Mouse (Mus musculus) intestine, embryonic 14.5 days (tissue): Measurements from ENCODE around the gene Casp8. TPM values are rescaled to one million over a fixed set of nuclear protein-coding genes. Genes with fewer than 3 reads are reported as not detected.
A peak's percentile ranks its signal among the peaks of the same experiment; 100 is the strongest.
"Not testable (repeated sequence)": the region's sequence is repeated elsewhere in the genome, so short reads cannot be mapped to it uniquely, and the experiment has no call there.

ENCODE experiments used
- ATAC-seq: fragments of 200-750 bp; cut with Nextera tagmentation; replicated peaks from 2 replicates; pipeline ENCODE4 v1.8.0; 2017; ENCODE audit warnings: low read depth, moderate number of reproducible peaks, moderate TSS enrichment, moderate library complexity; ENCODE audit not compliant: low FRiP score, low TSS enrichment
- DNase-seq: peaks from one replicate; pipeline ENCODE4 v3.0.0-alpha.2; 2018; ENCODE audit warnings: low spot score
- H3K27ac ChIP-seq: fragments of 300-500 bp; sonication (generic); 2 replicates; pipeline ENCODE4 v1.5.1; 2014; ENCODE audit warnings: low read depth, mild to moderate bottlenecking, control low read depth
- H3K27me3 ChIP-seq: fragments of 300-500 bp; sonication (generic); replicated peaks from 2 replicates; pipeline ENCODE4 v1.6.1; 2014; ENCODE audit warnings: low read length, control low read depth; ENCODE audit not compliant: control insufficient read depth, insufficient read depth
- H3K36me3 ChIP-seq: fragments of 300-500 bp; sonication (generic); 2 replicates; pipeline ENCODE4 v1.6.1; 2014; ENCODE audit warnings: low read length, control low read depth; ENCODE audit not compliant: control insufficient read depth, insufficient read depth
- H3K4me1 ChIP-seq: fragments of 300-500 bp; sonication (generic); replicated peaks from 2 replicates; pipeline ENCODE4 v1.6.1; 2014; ENCODE audit warnings: low read length, control low read depth, mixed read lengths; ENCODE audit not compliant: control insufficient read depth, insufficient read depth
- H3K4me2 ChIP-seq: fragments of 300-500 bp; sonication (generic); 2 replicates; pipeline ENCODE4 v1.6.1; 2014; ENCODE audit warnings: low read length
- H3K4me3 ChIP-seq: fragments of 300-500 bp; sonication (generic); 2 replicates; pipeline ENCODE4 v1.5.1; 2014; ENCODE audit warnings: low read depth, low read length, control low read depth, mixed read lengths
- H3K9ac ChIP-seq: fragments of 300-500 bp; sonication (generic); 2 replicates; pipeline ENCODE4 v1.6.1; 2014; ENCODE audit warnings: mild to moderate bottlenecking, low read length
- H3K9me3 ChIP-seq: fragments of 300-500 bp; sonication (generic); 2 replicates; pipeline ENCODE4 v1.6.1; 2016; ENCODE audit warnings: low read length, control low read depth; ENCODE audit not compliant: control insufficient read depth
- WGBS: fragments of 180-500 bp; shearing (Covaris S2); extraction: QIAGEN DNeasy Blood & Tissue Kit; methylation state at CpG from one replicate; pipeline ENCODE4 v1.1.7; 2014; 5-methylcytosine and 5-hydroxymethylcytosine counted together
- polyA plus RNA-seq: library from polyadenylated mRNA; unstranded; fragments of >200 nt; fragmentation: Nextera tagmentation; extraction: Ambion mirVana; gene quantifications from 2 replicates; pipeline ENCODE4 v1.2.1, GENCODE M21; 2014

Casp8 gene
- polyA plus RNA-seq, 1 experiment from 2014 or later = 42.8 TPM

DNA sequence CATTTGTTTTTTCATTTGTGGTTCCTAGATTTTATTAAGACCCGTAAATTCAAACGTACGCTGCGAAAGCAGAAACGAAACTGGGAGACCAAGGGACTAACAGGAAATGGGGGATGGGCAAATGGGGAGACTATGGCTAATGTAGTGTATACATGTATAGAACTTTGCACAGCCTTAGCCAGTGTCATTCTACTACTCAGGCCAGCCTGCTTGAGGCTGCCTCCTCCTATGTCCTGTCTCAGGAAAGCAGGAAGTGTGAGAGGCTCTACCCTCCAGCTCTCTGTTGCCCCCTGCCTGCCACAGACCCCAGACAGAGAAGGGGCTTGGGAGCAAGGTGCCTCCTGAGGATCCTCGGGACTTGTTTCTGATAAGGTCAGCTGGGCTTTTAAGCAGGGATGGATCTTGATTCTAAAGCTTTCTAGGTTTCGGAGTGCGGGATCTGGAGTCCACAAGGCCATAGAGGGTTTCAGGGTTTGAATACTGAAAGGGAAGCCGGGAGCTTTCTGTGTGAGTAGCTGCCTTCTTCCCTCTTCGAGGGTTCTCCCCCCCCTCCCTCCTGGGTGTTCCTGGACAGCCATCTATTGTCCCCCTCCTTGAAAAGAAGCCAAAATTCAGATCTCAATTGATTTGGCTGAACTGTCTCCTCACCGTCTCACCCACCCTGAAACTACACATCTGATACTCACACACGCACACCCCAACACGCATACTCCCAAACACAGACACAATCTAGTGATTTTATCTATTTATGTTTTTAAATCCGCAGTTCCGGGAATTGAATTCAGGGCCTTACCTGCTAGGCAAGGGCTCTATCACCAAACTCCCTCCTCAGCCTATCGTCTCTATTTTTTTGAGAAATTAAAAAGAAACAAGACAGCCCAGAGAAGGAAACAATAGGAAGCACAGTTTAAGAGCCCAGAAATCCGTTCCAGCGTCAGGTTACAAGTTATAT, 7.4 kb downstream of the Casp8 start:
- no peak for DNase-seq
- no peak overlapping the region for H3K4me2 ChIP-seq
- 79% methylated on average over 18 of the region's 18 CpGs for WGBS
- H3K9ac ChIP-seq = no peak overlapping the region
- no peak overlapping the region for H3K4me3 ChIP-seq
- no peaks in the 10 kb centered on the region for H3K36me3 ChIP-seq
- H3K27ac ChIP-seq = no peak overlapping the region
- 0 out of 2 replicates have a peak, but pooled peaks have one; percentile 32 for ATAC-seq
- H3K27me3 ChIP-seq = no peaks in the 10 kb centered on the region
- H3K4me1 ChIP-seq = 0 out of 2 replicates have a peak, but pooled peaks cover under 1% of the 10 kb centered on the region
- 0 out of 2 replicates have a peak, but pooled peaks cover 4% of the 10 kb centered on the region for H3K9me3 ChIP-seq

DNA sequence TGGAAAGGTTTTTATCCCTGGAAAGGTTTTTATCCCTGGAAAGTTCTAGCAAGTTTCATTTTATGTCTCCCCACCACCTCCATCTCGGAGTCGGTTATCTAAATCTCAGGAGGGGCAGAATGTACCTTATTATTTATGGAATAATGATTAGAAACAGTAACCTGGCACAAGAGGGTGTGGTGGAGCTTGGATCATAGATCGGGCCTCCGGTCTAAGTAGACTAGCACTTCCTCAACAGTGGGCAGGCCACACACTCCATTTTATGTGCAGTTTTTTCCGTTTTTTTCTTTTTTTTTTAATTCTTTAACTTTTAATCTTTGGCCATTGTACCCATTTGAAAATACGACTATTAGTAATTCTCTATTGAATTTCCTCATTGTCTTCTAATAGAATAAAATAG, 8.4 kb downstream of the Casp8 start:
- DNase-seq (no peak), ATAC-seq (no peak)
- H3K4me1 ChIP-seq = no peaks in the 10 kb centered on the region
- no peak overlapping the region for H3K4me3 ChIP-seq
- no peaks in the 10 kb centered on the region for H3K27me3 ChIP-seq
- H3K27ac ChIP-seq = no peak overlapping the region
- H3K36me3 ChIP-seq = no peaks in the 10 kb centered on the region
- no peak overlapping the region for H3K9ac ChIP-seq
- 0 out of 2 replicates have a peak, but pooled peaks cover 4% of the 10 kb centered on the region for H3K9me3 ChIP-seq
- H3K4me2 ChIP-seq = no peak overlapping the region
- 89% methylated on average over 6 of the region's 6 CpGs for WGBS

DNA sequence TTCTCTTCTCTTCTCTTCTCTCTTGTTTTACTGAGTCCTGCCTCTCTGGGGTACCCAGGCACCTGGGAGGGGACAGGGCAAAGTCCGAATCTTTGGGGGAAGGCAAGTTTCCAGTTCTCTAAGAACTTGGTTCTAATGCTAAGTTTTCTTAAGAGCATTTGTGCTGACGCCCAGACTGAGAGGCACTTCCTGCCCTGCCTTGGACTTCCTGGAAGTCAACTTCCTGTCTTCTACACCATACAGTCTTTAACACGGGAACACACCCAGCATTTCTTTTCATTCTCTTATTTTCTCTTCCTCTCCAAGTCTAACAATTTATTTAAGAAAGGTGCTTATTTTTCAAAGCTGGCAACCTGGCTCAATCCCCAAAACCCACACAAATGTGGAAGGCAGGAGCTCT, 11.5 kb downstream of the Casp8 start:
- peaks cover 6% of the 10 kb centered on the region; the same call in 1 of the 2 replicates for H3K9me3 ChIP-seq
- 65% methylated on average over 3 of the region's 3 CpGs for WGBS
- no peak overlapping the region for H3K4me2 ChIP-seq
- ATAC-seq = no peak
- no peaks in the 10 kb centered on the region for H3K27me3 ChIP-seq
- H3K4me3 ChIP-seq = no peak overlapping the region
- H3K36me3 ChIP-seq = no peaks in the 10 kb centered on the region
- H3K9ac ChIP-seq = no peak overlapping the region
- H3K4me1 ChIP-seq = no peaks in the 10 kb centered on the region
- no peak for DNase-seq
- H3K27ac ChIP-seq = no peak overlapping the region

DNA sequence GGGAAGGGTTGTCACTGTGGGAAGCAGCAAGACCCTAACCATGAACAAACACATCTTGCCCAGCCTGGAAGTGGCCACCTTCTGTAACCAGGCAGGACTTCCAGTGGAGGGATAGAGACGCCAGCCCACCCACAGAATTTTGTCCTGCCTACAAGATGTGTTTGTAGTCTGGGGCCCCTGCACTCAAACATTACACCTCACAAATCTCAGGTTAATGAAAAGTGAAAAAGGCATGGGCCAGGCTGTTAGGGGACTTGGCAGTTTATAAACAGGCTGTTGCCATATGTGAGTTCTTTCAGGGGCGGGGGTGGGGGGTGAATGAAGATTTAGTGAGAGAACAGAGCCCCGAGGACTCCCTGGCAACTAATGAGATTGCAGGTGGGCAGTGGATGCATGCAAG, 31.1 kb downstream of the Casp8 start:
- Histone ChIP-seq H3K9ac (no peak overlapping the region), H3K27ac (no peak overlapping the region), H3K4me3 (no peak overlapping the region), H3K4me2 (no peak overlapping the region), H3K4me1 (no peaks in the 10 kb centered on the region), H3K36me3 (peaks cover 34% of the 10 kb centered on the region), H3K9me3 (no peaks in the 10 kb centered on the region), H3K27me3 (no peaks in the 10 kb centered on the region)
- DNase-seq = no peak
- no peak for ATAC-seq
- WGBS = 62% methylated on average over 3 of the region's 3 CpGs

DNA sequence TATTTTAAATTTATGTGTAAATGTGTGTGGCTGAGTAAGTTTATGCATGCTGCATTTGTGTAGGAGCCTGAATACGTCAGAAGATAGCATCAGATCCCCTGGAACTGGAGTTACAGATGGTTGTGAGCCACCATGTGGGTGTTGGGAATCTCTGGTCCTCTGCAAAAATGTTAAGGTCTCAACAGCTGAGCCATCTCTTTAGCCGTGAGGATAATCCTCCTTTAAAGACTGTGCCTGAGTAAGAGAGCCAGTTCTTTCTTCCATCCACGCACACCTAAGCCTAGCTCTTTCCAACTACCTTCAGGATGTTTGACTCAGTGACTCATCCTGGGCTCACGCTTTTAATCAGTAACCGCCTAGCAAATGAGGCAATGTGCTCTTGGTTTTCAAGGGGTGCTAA, 35.6 kb downstream of the Casp8 start:
- Histone ChIP-seq H3K9me3 (no peaks in the 10 kb centered on the region), H3K4me3 (no peak overlapping the region), H3K4me2 (no peak overlapping the region), H3K4me1 (no peaks in the 10 kb centered on the region), H3K27ac (no peak overlapping the region), H3K36me3 (peaks cover 39% of the 10 kb centered on the region), H3K27me3 (no peaks in the 10 kb centered on the region), H3K9ac (no peak overlapping the region)
- 90% methylated on average over 5 of the region's 5 CpGs for WGBS
- no peak for ATAC-seq
- DNase-seq = no peak

DNA sequence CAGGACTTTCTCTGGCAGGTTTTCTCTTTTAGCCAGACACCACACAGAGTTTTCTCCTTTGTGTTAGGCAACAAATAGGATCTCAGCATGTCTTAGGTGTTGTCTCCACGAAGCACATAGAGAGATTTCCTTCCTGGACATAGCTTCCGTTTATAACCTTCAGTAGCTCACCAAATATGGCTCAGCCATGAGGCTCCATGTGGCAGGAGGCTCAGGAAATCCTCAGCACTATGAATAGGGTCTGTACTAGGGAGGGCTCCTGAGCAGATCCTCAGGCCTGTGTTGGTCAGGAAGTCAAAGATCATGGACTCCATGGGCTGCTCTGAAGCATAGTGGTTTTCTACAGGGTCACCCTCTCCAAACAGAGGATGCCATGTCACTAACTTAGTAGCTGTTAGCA, 37.0 kb downstream of the Casp8 start:
- H3K9ac ChIP-seq = no peak overlapping the region
- peaks cover 33% of the 10 kb centered on the region for H3K36me3 ChIP-seq
- no peak for DNase-seq

DNA sequence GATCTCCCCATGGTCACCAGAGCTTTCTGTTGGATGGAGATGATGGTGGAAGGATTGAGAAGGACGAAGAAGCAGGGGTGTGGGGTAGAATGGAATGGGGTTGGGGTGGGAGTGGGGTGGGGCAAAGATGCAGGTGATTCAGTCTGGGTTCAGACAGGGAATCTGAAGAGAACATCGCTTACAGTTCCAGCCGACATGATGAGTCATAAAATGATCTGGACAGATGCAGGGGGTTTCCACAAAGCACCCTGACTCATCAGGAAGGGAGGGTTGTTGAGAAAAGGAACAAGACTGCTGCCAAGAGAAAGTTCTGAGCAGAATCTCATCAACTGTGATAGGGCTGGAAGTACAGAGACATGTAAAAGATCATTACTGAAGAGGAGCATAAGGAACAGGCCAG, 61.6 kb downstream of the Casp8 start:
- H3K4me3 ChIP-seq, H3K27ac ChIP-seq, ATAC-seq, H3K4me1 ChIP-seq, DNase-seq, H3K36me3 ChIP-seq, H3K9ac ChIP-seq, H3K9me3 ChIP-seq, H3K27me3 ChIP-seq, H3K4me2 ChIP-seq: not testable (repeated sequence)
- WGBS = 68% methylated on average over 3 of the region's 3 CpGs

More for the DNA sequence above, 37.0 kb downstream of the Casp8 start:
- no peaks in the 10 kb centered on the region for H3K9me3 ChIP-seq
- no peak overlapping the region for H3K4me2 ChIP-seq
- no peak overlapping the region for H3K4me3 ChIP-seq
- 66% methylated on average over 2 of the region's 2 CpGs for whole genome bisulfite sequencing
- no peak overlapping the region for H3K27ac ChIP-seq
- no peak for ATAC-seq
- H3K27me3 ChIP-seq = no peaks in the 10 kb centered on the region
- H3K4me1 ChIP-seq = no peaks in the 10 kb centered on the region

DNA sequence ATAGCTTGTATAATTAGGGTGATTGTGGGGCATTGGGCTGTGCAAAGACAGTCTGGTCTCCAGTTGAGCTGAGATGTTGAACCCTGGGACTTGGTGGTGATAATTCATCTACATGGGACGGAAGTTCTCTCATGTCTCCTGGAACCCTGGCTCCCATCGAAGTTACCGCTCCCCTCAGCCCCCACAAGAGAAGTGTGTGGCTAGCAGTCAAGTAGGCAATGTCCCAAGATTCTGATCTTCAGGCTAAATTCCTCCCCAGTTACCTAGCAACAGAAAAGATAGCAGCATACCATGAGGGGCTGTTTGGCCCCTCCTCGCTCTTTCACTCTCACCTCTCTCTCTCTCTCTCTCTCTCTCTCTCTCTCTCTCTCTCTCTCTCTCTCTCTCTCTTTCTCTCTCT, 64.0 kb downstream of the Casp8 start:
- not testable (repeated sequence) for ATAC-seq, H3K4me1 ChIP-seq, H3K36me3 ChIP-seq, H3K27ac ChIP-seq, H3K4me2 ChIP-seq, H3K27me3 ChIP-seq, H3K9me3 ChIP-seq, H3K9ac ChIP-seq, H3K4me3 ChIP-seq, DNase-seq
- WGBS = 60% methylated on average over 4 of the region's 4 CpGs
